Mouse (Mus musculus): ENCODE measurements around the gene Agr3.

Agr3 gene

DNA sequence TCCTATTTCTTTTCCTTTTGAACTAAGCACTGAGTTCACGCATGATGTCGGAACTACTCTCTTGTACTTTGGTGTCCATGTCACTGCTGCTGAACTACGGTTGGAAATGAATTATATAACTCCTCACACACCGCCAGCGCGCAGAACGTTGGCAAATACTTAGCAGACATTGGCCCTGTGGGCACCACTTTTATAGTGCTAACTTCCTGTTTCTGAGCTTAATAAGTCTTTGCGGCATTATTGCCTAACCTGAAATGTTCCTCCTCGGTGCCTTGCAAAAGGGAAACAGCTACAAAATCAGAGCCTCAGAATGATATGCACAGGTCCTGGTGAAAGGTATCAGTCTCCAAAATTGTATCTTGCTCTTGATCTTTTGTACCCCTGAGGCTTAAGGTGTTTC lies 58.1 kb downstream of the Agr3 start:
- no peak for DNase-seq (ENCODE audit: low read depth, low spot score)

DNA sequence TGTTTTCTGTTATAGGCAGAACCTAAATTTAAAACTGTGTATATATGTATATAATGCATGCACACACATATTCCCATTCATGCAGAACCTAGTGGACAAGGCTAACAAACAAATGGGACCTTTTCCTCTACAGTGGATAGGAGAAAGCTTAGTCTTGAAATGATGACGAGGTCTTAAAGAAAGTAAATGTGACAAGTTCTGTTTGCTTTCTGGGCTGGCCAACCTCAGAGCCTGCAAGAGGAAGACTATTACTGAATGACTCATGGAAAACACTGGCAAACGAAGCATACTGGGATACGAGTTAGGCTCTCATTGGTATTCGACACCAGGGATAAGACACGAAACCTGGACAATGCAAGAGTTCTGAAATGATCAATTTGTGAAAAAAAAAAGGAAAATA lies 59.3 kb downstream of the Agr3 start:
- DNase-seq (ENCODE audit: low read depth, low spot score), result no peak

DNA sequence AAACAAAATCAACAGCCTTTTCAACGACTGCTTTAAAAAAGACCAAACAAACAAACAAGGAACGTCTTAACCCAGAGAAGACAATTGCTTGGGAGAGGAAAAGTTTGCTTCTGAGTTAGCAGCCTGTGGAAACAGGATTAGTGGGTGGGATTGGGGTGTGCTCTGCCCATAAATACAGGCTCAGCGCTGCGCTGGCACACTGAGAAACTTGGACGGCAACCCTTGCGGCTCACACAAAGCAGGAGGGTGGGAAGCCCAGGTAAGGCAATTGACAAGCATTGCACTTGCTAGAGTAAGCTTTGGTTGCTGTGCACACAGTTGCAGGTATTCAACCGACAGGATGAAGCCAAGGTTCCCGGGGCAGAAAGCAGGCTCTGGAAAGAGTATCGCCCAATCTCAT lies 67.3 kb downstream of the Agr3 start, which contains the start of gene Agr2:
Agr2 (plus strand) TSS at position 197 of the 400 bp plus-strand sequence.
- DNase-seq (ENCODE audit: low read depth, low spot score), result no peak

DNA sequence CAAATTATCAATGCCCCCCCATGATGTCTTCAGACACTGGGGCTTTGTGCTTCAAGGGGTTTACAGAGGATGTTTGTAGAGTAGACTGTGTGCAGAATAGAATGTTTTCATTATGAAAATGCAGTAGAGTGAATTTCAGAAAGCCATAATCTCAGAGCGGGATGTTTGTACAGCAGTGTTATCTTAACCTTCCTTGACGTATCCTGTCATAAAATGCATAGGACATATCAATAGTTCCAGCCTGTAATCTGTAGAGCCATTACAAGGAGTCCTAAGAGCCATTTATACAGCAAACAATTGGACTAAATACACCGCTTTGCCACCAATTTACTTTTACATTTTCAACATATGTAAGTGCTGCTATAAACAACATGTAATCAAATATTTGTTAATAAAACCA lies 68.2 kb downstream of the Agr3 start:
- no peak for DNase-seq (ENCODE audit: low read depth, low spot score)

DNA sequence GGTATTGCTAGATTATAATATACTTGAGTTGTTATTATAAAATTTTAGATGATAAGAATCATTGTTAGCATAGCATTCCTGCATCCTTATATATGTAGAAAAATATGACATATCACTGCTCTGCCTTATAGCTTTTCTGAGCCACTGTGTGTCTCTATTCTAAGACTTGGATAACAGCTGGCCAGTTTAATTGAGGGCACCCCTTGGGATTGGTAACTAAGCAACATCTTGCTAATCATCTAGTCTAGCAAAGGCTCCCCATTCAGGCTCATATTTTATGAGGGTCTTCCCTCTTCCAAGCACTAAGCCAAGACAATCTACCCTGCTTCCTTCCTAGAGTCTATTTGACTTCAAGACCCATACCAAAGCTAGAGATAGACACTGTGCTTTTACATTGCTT lies 68.7 kb downstream of the Agr3 start:
- DNase-seq (ENCODE audit: low read depth, low spot score), result no peak

DNA sequence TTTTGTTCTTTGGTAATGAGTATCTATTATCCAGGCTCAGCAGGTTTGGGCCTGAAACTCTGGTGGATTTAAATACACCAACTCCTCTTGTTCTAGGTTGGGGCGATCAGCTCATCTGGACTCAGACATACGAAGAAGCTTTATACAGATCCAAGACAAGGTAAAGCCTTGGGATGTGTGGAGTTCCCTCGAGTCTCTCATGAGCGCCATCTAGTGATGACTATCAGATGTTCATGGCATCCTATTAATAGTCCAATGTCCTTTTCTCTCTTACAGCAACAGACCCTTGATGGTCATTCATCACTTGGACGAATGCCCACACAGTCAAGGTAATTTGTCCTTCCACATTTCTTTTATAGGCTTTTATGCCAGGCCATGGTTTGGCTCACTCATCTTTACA lies 70.4 kb downstream of the Agr3 start:
- DNase-seq (ENCODE audit: low read depth, low spot score), result peak; percentile 60

Data from forelimb bud, embryonic 11.5 days (tissue).